Mouse (Mus musculus) left cerebral cortex, adult 8-10 months (tissue): ENCODE measurements around the gene Surf2. TPM values are rescaled to one million over a fixed set of nuclear protein-coding genes. Genes with fewer than 3 reads are reported as not detected.
"Not testable (repeated sequence)": the region's sequence is repeated elsewhere in the genome, so short reads cannot be mapped to it uniquely, and the experiment has no call there.

Experiments
- DNase-seq, 2 experiments: peaks; one replicate each; pipeline ENCODE4 v3.0.0; 2022; ENCODE audit warnings: low spot score in 2 of 2
- total RNA-seq, 4 experiments: library from RNA; stranded (reverse); gene quantifications; 2 replicates each; pipeline ENCODE4 v1.2.4; 2022

Surf2 gene
- total RNA-seq, result 10 to 100 TPM; 33.1 to 38.0 (median 36.3) TPM

GRCm38 (mm10) chr2:26915927-26916728, at the start of gene Surf2, which contains the start of gene Surf1:
Surf2 (plus strand) TSS chr2:26916367.
Surf1 (minus strand) TSS chr2:26916530.
- DNase-seq, result peak; percentile 74 to 82

DNA sequence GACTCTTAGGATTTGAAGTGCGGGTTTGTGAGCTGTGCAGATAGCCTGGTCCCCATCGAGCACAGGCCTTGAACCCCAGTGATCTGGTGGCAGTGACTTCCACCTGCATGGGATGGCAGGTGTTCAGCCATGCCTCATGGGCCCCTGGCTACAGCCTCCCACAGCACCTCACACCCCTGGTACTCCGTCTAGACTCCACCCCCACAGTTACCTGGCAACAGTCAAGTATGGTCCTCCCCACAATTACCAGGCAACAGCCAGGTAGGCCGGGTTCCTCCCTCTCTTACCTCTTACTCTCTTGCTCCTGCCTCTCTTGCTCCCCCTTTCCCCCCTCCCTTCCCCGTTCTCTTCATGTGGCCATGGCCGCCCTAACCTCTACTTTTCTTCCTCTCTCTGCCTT, 45.5 kb upstream of the Surf2 start:
- no peak for DNase-seq

DNA sequence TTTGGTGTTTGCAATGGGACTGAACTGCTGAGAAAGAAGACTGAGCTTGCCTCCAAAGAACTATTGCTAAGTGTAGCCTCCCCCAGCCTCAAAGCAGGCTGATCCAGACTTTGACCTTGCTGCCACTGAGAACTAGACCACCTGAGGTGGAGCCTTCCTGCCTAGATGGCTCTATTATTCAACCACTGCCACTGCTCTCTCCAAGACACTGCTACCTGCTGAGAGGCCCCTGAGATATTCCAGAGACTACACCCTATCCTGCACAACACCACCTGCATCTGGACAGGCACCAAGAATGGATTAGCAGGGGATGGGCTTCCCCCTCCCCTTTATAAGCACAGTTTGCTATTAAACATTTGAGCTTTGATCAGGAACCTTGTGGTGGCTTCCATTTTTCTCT, 37.6 kb upstream of the Surf2 start:
- DNase-seq, result no peak

DNA sequence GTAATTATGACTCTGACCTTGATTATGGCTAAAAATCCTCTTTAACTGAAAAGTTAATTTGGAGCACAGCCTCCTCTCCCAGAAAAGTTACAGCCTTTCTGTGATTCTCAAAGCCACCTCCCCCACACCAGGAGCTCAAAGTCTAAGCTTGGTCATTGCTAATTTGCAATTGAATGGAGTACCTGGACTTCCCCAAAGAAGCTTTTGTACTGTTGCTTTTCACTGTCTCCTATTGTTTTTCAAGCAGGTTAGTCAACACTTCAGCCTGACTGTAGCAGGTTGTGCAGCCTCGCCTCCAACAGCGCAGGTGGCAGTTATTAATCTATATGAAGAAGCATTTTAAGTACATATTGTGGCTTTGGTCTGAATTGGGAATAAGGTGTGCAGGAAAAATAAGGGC, 30.6 kb upstream of the Surf2 start:
- DNase-seq, result not testable (repeated sequence)

DNA sequence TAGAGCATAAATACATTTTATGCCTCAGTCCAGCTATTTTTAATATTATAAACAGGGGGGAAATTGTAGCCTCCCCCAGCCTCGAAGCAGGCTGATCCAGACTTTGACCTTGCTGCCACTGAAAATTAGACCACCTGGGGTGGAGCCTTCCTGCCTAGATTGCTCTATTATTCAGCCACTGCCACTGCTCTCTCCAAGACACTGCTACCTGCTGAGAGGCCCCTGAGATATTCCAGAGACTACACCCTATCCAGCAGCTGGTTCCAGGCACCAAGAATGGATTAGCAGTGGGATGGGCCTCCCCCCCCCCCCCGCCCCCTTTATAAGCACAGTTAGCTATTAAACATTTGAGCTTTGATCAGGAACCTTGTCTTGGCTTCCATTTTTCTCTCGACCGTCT, 30.0 kb upstream of the Surf2 start:
- DNase-seq, result not testable (repeated sequence)

DNA sequence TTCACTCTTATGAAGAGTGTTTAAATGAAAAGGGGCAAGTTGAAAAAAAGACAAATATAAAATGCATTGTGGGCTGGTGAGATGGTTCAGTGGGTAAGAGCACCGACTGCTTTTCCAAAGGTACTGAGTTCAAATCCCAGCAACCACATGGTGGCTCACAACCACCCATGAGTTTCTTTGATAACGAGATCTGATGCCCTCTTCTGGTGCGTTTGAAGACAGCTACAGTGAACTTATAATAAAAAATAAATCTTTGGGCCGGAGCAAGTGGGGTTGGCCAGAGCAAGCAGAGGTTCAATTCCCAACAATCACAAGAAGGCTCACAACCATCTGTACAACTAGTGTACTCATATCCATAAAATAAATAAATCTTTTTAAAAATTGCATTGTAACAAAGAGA, 20.3 kb upstream of the Surf2 start:
- DNase-seq, result no peak

GRCm38 (mm10) chr2:26900731-26901130, 15.4 kb upstream of the Surf2 start:
- no peak for DNase-seq

GRCm38 (mm10) chr2:26901834-26902400, 14.2 kb upstream of the Surf2 start:
- DNase-seq, result no peak

DNA sequence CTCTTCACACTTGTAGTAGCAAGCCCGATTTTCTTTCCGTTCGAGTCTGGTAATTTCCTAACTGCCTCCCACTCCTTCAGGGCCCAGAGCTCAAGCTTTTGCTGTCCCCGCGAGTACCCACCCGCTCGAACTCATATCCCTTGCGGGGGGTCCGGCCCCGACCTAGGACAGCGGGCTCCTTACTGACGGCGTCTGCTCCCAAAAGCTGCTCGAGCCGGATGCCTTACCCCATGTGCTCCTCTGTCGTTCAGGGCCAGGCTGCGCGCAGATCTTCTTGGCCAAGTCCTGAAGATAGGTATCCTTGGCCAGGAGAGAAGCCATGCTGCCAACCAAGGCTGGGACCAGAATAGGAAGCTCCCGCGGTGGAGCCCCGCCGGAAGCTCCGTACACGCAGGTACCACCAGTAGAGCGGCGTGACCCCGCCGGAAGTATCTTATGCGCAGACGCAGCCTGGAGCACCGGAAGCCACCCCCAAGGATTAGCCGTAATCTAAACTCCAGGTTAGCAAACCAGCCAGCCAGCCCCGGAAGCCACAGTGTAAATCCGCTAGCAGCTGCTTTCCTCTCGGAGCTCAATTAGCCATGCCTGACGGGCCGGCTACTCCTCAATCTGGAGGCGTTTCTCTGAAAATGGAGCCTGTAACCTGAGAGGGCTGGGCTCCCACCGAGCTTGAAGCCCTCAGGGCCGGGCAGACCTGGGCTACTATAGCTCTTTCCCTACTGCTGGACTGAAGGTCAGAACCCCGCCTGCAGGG, 13.5 kb upstream of the Surf2 start, which contains the start of gene Surf6:
Gene Surf6 (minus strand): TSS at position 413 of the 754 bp plus-strand sequence.
- DNase-seq, result peak; percentile 82 to 97

DNA sequence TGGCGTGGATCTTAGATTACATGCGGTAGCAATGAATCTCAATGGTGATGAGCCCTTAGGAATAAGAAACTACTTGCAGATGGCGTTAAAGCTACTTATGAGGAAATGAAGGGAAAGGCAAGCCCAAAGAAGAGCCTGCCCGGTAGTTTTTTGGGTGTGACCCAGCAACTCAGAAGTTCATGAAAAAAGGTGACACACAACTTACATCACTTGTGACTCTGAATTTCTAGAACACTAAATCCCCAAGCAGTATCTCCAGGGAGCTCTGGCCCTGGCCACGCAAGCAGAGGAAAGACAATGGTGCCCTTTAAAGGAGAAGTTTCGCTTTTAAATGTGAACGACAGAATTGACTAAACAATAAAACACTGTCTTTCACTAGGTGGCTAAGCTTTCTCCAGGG, 12.9 kb upstream of the Surf2 start:
- DNase-seq, result no peak

DNA sequence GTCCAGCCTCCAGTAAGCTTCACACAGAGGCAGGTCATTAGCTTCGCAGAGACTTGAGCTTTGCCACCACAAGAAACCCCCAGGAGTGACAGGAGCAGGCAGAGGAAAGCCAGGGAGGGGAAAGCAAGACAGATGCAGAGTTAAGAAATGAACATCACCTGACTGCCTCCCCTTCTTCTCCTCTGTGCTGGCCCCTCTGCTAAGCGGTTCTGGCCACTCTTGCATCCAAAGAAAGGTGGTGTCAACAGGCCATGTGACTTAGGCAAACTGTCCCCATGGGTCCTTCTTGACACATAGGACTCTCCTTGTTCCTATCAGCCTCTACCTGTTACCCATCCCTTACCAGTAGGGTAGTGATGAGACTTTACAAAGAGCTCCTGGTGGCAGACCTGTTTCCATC, 10.2 kb upstream of the Surf2 start:
- no peak for DNase-seq

- no peak for DNase-seq
Observed at GRCm38 (mm10) chr2:26906431-26906830, 9.7 kb upstream of the Surf2 start.

- DNase-seq, result no peak
Observed at GRCm38 (mm10) chr2:26907109-26907508, 9.1 kb upstream of the Surf2 start.

DNA sequence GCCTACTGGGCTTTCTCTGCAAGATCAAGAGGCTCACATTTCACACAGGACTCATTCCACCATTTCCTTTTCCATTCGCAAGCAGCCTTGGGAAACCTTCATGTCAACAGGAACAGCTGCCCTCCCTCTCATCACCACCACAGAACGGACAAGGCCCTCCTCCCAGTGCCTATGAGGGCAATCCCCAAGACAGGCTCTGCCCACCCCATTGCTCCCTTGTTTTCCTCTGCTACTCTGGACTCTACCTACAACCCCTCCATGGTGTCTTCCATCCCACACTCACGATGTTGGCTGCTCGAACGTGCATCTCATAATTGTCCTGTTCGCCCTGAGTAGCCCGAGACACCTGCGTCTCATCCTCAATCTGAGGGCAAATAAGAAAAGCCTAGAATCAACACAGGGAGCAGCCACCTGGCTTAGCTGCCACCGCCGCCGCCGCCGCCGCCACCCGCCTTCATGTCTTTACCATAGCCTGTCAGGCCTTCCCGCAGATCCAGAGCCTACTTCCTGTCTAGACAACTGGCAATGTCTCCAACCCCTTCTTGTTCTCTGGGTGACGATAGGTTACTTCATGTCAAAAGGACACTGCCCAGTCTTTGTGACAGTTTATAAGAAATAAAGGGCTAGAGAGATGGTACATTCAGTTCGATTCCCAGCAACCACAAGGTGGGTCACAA, 7.3 kb upstream of the Surf2 start:
- peak in 1 of 2 experiments; percentile 4 for DNase-seq

DNA sequence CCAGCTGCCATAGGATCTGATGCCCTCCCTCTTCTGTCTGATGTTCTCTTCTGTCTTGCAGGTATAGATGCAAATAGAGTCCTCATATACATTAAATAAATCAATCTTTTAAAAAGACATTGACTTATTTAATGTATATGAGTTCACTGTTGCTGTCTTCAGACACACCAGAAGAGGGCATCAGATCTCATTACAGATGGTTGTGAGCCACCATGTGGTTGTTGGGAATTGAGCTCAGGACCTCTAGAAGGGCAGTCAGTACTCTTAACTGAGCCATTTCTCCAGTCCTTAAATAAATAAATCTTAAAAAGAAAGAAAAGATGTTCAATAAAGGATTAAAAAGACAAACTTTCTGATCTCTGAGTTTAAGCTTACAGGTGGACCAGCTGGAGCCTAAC, 6.8 kb upstream of the Surf2 start:
- no peak for DNase-seq

GRCm38 (mm10) chr2:26910124-26910993, 5.8 kb upstream of the Surf2 start, which contains the start of the genes Med22 and Rpl7a:
Med22 (minus strand) TSS chr2:26910677.
Rpl7a (plus strand) TSS chr2:26910764.
- DNase-seq, result peak; percentile 99 to 100

- DNase-seq, result peak in 1 of 2 experiments; percentile 46
Observed at GRCm38 (mm10) chr2:26910994-26911765, 5.0 kb upstream of the Surf2 start.

DNA sequence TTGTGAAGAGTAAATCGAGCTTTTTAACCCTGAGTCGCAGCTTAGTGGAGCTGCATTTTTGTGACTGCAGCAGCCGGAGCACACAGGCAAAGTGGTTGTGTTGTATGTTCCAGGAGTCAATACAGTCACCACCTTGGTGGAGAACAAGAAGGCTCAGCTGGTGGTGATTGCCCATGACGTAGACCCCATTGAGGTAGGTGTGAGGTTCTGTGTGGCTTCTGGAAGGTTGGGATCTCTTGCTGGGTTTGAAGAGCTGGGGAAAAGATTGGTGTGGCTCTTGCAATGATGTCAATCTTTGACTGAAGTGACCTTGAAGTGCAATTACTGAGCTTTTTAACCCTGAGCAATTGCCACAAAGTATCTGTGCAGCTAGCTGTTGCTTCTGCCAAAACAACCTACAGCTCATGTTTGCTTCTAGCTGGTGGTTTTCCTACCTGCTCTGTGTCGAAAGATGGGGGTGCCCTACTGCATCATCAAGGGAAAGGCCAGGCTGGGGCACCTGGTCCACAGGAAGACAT, 3.9 kb upstream of the Surf2 start:
- DNase-seq, result no peak

DNA sequence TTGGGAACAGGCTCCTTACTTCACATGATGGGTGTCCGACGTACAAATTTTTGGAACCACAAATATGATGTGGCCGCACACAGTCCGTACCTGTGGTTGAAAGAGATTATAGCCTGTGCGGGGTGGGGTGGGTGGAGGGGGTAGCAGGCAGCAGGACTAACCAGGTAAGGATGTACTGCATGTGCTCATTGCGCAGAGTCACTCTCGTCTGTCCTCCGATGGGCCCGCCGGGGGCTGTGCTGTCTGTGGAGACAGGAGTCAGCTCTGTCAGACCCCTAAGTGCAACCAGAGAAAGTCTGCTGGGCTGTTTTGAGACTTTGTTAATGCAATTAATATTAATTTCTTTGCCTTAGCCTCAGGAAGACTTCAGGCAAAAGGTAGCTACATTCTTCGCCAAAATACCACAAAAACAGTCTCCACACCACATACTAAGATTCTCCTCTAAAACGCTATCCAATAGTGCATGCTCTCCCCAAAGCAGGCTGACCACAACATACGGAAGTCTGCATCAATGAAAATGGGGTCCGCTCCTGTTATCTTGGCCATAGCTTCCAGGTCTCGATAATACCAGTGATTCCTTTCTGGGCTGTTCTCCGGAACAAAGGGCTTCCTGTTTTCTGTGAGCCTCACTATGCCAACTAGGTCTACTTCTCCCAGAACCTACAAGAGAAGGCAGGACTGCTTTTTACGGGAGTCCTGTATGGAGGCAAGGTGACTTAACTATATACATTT, 2.6 kb upstream of the Surf2 start:
- DNase-seq, result no peak
